Mouse (Mus musculus): Measurements from ENCODE around the gene Rptor. TPM values are rescaled to one million over a fixed set of nuclear protein-coding genes. Genes with fewer than 3 reads are reported as not detected.

Gene Rptor
- polyA plus RNA-seq, 2 experiments, result 3.7 to 5.8 TPM

- DNase-seq (ENCODE audit: low read depth in 3 of 3, low spot score in 3 of 3) (no peak), ATAC-seq (ENCODE audit: insufficient read depth) (no peak)
- no peak overlapping the region for H3K27ac ChIP-seq
- no peaks in the 10 kb centered on the region; a peak in 1 of 4 replicates for H3K4me1 ChIP-seq (replicated peaks; ENCODE audit: control insufficient read depth in 2 of 2, insufficient read depth in 2 of 2, low read length in 1 of 2)
- TF ChIP-seq EP300 (IDR thresholded peaks at IDR 0.05; ENCODE audit: low read depth) (no peak), CTCF (IDR thresholded peaks at IDR 0.05; ENCODE audit: low read depth) (no peak)
- H3K9me3 ChIP-seq (ENCODE audit: control insufficient read depth, low read length), result no peaks in the 10 kb centered on the region
- WGBS (ENCODE audit: insufficient replicate concordance), result 47% methylated on average over 6 of the region's 6 CpGs
- H3K9ac ChIP-seq (replicated peaks), result no peak overlapping the region
- no peaks in the 10 kb centered on the region for H3K27me3 ChIP-seq (ENCODE audit: control insufficient read depth, insufficient read depth, low read length)
- no peak overlapping the region for H3K4me2 ChIP-seq (ENCODE audit: low read depth)
- no peak overlapping the region for H3K4me3 ChIP-seq (ENCODE audit: insufficient read depth in 1 of 2, low read depth in 2 of 2, low read length in 2 of 2)
- no peaks in the 10 kb centered on the region for H3K36me3 ChIP-seq (replicated peaks; ENCODE audit: control insufficient read depth, insufficient read depth, low read depth)
Observed at GRCm38 (mm10) chr11:119929603-119930265, 327.0 kb downstream of the Rptor start.

DNA sequence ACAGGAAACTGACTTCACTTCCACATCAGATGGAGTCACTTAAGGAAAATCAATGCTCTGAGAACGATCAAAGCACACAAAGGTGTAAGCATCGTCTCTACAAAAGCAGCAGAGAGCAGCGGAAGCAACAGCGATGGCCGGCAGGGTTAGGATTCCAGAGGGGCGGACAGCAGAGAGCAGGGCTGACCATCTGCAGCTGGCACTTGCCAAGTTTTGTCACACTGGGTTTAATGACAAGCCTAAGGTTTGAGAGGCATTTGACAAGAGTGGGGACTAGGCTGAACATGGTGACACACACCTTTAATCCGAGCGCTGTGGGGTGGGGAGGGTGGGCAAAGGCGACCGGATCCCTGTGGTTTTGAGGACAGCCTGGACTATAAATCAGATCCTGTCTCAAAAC lies 329.1 kb downstream of the Rptor start:
- Histone ChIP-seq H3K4me1 (replicated peaks; ENCODE audit: control insufficient read depth in 2 of 2, insufficient read depth in 2 of 2, low read length in 1 of 2) (peaks cover 0 to 2% of the 10 kb centered on the region in 2 experiments; a peak in 2 of 4 replicates), H3K9ac (replicated peaks) (no peak overlapping the region), H3K27ac (no peak overlapping the region), H3K9me3 (ENCODE audit: control insufficient read depth, low read length) (no peaks in the 10 kb centered on the region), H3K27me3 (ENCODE audit: control insufficient read depth, insufficient read depth, low read length) (no peaks in the 10 kb centered on the region), H3K4me2 (ENCODE audit: low read depth) (no peak overlapping the region), H3K36me3 (replicated peaks; ENCODE audit: control insufficient read depth, insufficient read depth, low read depth) (no peaks in the 10 kb centered on the region), H3K4me3 (ENCODE audit: insufficient read depth in 1 of 2, low read depth in 2 of 2, low read length in 2 of 2) (no peak overlapping the region)
- ATAC-seq (ENCODE audit: insufficient read depth) (no peak), DNase-seq (ENCODE audit: low read depth in 3 of 3, low spot score in 3 of 3) (no peak)
- WGBS (ENCODE audit: insufficient replicate concordance), result 43% methylated on average over 10 of the region's 10 CpGs
- TF ChIP-seq EP300 (IDR thresholded peaks at IDR 0.05; ENCODE audit: low read depth) (no peak), CTCF (IDR thresholded peaks at IDR 0.05; ENCODE audit: low read depth) (no peak)

- ATAC-seq (ENCODE audit: insufficient read depth) (no peak), DNase-seq (ENCODE audit: low read depth in 3 of 3, low spot score in 3 of 3) (no peak)
- no peak overlapping the region for H3K4me3 ChIP-seq (ENCODE audit: insufficient read depth in 1 of 2, low read depth in 2 of 2, low read length in 2 of 2)
- H3K4me1 ChIP-seq (replicated peaks; ENCODE audit: control insufficient read depth in 2 of 2, insufficient read depth in 2 of 2, low read length in 1 of 2), result peaks cover 0 to 6% of the 10 kb centered on the region in 2 experiments; a peak in 3 of 4 replicates
- no peaks in the 10 kb centered on the region for H3K36me3 ChIP-seq (replicated peaks; ENCODE audit: control insufficient read depth, insufficient read depth, low read depth)
- H3K27ac ChIP-seq, result no peak overlapping the region
- H3K27me3 ChIP-seq (ENCODE audit: control insufficient read depth, insufficient read depth, low read length), result no peaks in the 10 kb centered on the region
- no peaks in the 10 kb centered on the region for H3K9me3 ChIP-seq (ENCODE audit: control insufficient read depth, low read length)
- no peak overlapping the region for H3K9ac ChIP-seq (replicated peaks)
- WGBS (ENCODE audit: insufficient replicate concordance), result 55% methylated on average over 4 of the region's 4 CpGs
- TF ChIP-seq CTCF (IDR thresholded peaks at IDR 0.05; ENCODE audit: low read depth) (no peak), EP300 (IDR thresholded peaks at IDR 0.05; ENCODE audit: low read depth) (no peak)
- H3K4me2 ChIP-seq (ENCODE audit: low read depth), result no peak overlapping the region
Observed at GRCm38 (mm10) chr11:119933142-119933541, 330.4 kb downstream of the Rptor start.

DNA sequence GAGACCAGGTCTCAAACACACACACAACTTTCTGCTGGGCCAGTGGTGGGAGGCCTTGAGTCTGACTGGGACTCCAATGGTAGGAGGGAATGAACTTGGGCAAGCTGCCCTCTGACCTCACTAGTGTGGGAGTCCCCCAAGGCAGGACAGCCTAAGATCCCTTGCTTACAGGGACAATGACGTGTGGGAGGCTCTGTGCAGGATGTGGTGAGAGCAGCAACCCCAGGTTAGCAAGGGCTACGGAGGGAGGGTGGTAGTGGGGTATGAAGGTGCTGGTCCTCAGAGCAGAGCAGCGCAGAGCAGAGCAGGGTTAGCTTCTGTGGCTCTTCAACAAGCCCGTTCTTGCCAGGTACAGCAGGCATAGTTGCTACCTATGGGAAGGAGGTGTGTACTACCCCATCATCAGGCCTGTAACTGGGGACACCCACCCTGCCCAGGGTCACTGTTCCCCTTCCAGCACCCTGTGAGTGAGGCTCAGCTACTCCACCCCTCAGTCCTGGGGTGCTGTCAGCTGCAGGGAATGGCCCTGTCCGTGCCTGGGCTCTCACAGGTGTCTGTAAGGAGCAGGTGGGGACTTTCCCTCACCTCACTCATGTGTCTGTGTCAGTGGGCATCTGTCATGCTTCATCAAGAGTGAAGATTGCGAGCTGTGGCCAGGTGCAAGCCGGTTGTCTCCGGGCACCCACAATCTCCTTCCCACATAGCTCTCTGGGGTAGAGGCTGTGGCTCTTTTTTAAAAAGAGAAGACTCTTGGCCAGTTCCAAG lies 331.3 kb downstream of the Rptor start:
- Histone ChIP-seq H3K27ac (no peak overlapping the region), H3K4me3 (ENCODE audit: insufficient read depth in 1 of 2, low read depth in 2 of 2, low read length in 2 of 2) (no peak overlapping the region), H3K36me3 (replicated peaks; ENCODE audit: control insufficient read depth, insufficient read depth, low read depth) (no peaks in the 10 kb centered on the region), H3K4me1 (replicated peaks; ENCODE audit: control insufficient read depth in 2 of 2, insufficient read depth in 2 of 2, low read length in 1 of 2) (peaks cover 0 to 8% of the 10 kb centered on the region in 2 experiments; a peak in 3 of 4 replicates), H3K27me3 (ENCODE audit: control insufficient read depth, insufficient read depth, low read length) (no peaks in the 10 kb centered on the region), H3K9ac (replicated peaks) (no peak overlapping the region), H3K9me3 (ENCODE audit: control insufficient read depth, low read length) (no peaks in the 10 kb centered on the region), H3K4me2 (ENCODE audit: low read depth) (no peak overlapping the region)
- 46% methylated on average over 8 of the region's 8 CpGs for WGBS (ENCODE audit: insufficient replicate concordance)
- TF ChIP-seq EP300 (IDR thresholded peaks at IDR 0.05; ENCODE audit: low read depth), result no peak
- no peak for TF ChIP-seq CTCF (IDR thresholded peaks at IDR 0.05; ENCODE audit: low read depth)
- no peak for ATAC-seq (ENCODE audit: insufficient read depth)
- DNase-seq (ENCODE audit: low read depth in 3 of 3, low spot score in 3 of 3), result no peak

DNA sequence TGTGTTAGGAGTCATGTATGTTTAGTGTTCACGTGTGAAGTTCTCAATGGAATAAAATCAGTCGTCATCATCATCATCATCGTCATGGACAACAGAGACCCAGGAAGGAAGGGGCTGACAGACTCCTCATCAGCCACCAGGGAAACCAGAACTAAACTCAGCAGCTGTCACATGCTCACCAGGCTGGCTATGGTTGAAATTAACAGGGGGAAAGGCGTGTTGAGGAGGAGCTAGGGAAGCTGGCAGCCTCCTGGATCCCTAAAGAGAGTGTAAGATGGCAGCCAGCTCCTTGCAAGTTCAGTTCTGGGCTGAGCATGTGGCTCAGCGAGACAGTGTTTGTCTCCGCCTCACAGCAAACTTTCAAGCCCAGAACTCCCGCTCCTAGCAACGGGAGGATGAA lies 332.1 kb downstream of the Rptor start:
- H3K9ac ChIP-seq (replicated peaks), result no peak overlapping the region
- H3K4me3 ChIP-seq (ENCODE audit: insufficient read depth in 1 of 2, low read depth in 2 of 2, low read length in 2 of 2), result no peak overlapping the region
- WGBS (ENCODE audit: insufficient replicate concordance), result 58% methylated on average over 8 of the region's 8 CpGs
- no peaks in the 10 kb centered on the region for H3K27me3 ChIP-seq (ENCODE audit: control insufficient read depth, insufficient read depth, low read length)
- peaks cover 0 to 8% of the 10 kb centered on the region in 2 experiments; a peak in 3 of 4 replicates for H3K4me1 ChIP-seq (replicated peaks; ENCODE audit: control insufficient read depth in 2 of 2, insufficient read depth in 2 of 2, low read length in 1 of 2)
- ATAC-seq (ENCODE audit: insufficient read depth), result no peak
- no peak for TF ChIP-seq EP300 (IDR thresholded peaks at IDR 0.05; ENCODE audit: low read depth)
- TF ChIP-seq CTCF (IDR thresholded peaks at IDR 0.05; ENCODE audit: low read depth), result no peak
- no peaks in the 10 kb centered on the region for H3K9me3 ChIP-seq (ENCODE audit: control insufficient read depth, low read length)
- DNase-seq (ENCODE audit: low read depth in 3 of 3, low spot score in 3 of 3), result no peak
- no peak overlapping the region for H3K27ac ChIP-seq
- no peaks in the 10 kb centered on the region for H3K36me3 ChIP-seq (replicated peaks; ENCODE audit: control insufficient read depth, insufficient read depth, low read depth)
- no peak overlapping the region for H3K4me2 ChIP-seq (ENCODE audit: low read depth)
